Mouse (Mus musculus) CD4-positive, CD25-positive, alpha-beta regulatory T cell, adult 4 months (primary cell): ENCODE results near the gene Sgk1. TPM values are rescaled to one million over a fixed set of nuclear protein-coding genes. Genes with fewer than 3 reads are reported as not detected.

Experiments used
- ATAC-seq: one replicate; pipeline ENCODE4 v1.8.0; 2017
- polyA plus RNA-seq, 2 experiments: library from polyadenylated mRNA; unstranded; fragments of 100-300 nt; shearing (Covaris generic); gene quantifications; one replicate each; pipeline ENCODE4 v1.2.1; 2017

Gene Sgk1
- polyA plus RNA-seq, result 10 to 100 TPM; 22.2 to 26.6 TPM

- peak; percentile 79 for ATAC-seq
Observed at GRCm38 (mm10) chr10:21882184-21883081, at the start of gene Sgk1. TSS of gene Sgk1 (plus strand) at chr10:21882184.

DNA sequence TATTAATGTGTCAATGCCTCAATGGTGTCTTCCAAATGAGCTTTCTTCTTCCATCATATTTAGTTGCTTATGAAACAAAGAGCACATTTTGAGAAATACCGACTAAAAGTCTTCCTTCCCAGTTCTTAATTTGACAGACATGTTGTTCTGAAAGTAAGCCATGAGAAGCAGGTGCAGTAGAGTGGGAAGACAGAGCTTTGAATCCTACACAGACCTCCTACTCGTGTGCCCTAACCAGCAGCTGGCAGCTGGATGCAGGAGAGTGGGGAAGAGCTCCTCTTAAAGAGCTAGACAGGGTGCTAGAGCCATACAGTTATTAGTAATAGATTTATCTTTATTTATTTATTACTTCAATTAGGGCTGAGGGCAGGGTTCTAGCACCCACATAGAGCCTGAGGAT is 49.7 kb upstream of the Sgk1 start:
- no peak for ATAC-seq

- ATAC-seq, result no peak
Observed at GRCm38 (mm10) chr10:21833757-21834156, 48.2 kb upstream of the Sgk1 start.

DNA sequence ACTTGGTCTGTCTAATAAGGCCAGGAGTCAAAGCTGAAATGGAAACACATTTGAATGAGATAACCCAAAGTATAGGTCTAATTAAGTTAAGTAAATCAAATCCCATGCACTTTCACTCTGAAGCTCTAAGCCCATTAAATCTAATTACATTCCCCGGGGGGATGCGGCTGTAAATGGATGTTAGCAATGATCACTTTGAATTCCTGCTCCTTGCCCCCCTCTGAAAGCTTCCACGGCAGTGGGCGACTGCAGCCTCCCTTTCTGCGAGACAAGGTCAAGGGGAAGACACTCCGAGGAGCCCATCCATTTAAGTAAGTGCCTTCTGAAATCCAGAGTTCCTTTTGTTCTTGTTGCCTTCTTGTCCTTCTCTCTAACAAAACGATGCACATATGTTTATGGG is 46.9 kb upstream of the Sgk1 start:
- no peak for ATAC-seq

DNA sequence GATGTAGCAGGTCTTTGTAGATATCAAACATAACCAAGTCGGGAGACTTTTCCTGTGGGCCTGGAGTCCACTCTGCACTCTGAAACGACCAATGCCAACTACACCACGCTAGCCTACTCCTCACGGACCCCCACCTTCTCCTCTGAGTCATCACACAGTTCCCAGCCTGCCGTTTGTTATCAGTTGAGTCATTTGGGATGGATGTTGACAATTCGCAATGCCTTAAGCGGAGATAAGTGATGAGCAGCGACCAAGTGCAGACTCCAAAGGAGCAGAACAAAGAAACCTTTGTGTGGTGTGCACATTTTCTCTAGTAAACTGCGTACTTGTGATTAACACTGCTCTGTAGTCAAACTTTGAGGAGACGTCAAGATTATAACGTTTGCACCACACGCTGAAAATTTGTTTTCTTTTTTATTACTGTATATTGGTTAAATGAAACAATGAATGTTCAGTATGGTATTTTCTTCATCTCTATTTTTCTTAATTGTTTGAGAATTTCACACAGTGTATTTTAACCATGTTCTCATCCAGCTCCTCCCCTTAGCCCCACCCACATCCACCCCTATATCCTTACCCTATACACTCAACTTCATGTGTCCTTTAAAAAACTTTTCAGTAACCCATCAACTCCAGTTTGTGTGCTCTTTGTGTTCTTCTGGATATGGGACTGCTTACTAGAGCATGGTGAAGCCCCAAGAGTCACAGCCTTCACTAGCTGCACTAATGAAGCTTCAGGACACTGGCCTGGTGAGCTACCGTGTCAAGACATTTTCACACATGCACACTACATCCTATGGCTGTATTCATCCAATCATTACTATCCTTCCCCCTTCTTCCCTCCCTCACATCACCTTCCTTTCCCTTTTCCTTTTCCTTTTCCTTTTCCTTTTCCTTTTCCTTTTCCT is 42.5 kb upstream of the Sgk1 start:
- no peak for ATAC-seq

DNA sequence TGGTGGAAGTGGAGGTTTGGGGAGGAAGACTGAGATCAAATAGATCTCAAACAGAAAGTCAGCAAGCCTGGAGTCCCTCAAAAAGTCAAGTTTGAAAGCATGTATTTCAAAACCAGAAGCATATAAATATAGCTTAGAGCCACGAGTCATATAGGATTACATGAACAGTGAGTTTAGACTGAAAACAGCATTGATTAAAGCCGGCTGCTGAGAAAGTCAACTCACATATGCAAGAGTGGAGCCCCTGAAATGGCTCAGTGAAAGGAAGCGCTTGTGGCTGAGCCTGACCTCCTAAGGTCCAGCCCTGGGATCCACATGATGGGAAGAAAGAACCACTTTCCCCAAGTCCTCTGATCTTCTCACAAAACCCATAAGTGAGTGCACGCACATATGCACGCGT is 38.7 kb upstream of the Sgk1 start:
- no peak for ATAC-seq

- ATAC-seq, result no peak
Observed at GRCm38 (mm10) chr10:21843861-21844260, 38.1 kb upstream of the Sgk1 start.

DNA sequence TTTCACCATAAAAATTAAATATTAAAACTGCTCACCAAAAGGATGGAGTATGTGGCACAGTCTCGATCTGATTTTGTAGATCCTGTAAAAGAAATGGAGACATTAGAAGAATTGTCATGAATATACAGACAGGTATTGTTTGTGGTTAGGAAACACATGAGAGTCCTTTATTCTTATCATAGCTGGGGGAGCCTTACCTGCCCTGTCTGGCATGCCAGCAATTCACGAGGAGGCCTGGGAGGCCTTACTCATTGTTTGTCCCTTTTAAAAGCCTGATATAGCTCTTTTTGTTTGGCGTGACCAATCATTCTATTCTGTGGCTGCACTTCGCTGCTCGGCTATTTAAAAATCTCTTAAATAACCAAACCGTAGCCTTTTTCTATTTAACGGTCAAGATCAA is 37.6 kb upstream of the Sgk1 start:
- ATAC-seq, result no peak

GRCm38 (mm10) chr10:21845601-21846282 is 36.2 kb upstream of the Sgk1 start:
- no peak for ATAC-seq

GRCm38 (mm10) chr10:21846366-21846765 is 35.6 kb upstream of the Sgk1 start:
- ATAC-seq, result no peak

- ATAC-seq, result no peak
Observed at GRCm38 (mm10) chr10:21847026-21847820, 34.8 kb upstream of the Sgk1 start.

GRCm38 (mm10) chr10:21847931-21848670 is 33.9 kb upstream of the Sgk1 start:
- no peak for ATAC-seq

DNA sequence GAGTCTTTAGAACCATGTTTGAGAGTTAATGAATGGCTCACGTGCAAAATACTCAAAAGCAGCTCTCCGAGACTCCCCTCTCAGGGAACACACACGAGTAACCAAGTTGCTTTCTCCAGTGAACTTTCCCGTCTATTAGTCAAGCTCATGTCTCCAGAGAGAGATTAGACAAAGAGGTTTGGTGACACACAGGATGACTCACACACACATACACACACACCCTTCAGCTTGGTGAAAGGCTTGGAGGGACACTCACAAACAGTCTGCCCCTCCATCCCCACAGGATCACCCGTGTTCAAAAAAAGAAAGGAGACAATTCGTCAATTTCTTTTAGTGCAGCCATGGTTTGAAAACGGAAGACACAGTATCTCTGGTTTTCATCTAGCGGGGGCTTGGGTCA is 32.7 kb upstream of the Sgk1 start:
- ATAC-seq, result no peak

GRCm38 (mm10) chr10:21850330-21850729 is 31.7 kb upstream of the Sgk1 start:
- ATAC-seq, result no peak

DNA sequence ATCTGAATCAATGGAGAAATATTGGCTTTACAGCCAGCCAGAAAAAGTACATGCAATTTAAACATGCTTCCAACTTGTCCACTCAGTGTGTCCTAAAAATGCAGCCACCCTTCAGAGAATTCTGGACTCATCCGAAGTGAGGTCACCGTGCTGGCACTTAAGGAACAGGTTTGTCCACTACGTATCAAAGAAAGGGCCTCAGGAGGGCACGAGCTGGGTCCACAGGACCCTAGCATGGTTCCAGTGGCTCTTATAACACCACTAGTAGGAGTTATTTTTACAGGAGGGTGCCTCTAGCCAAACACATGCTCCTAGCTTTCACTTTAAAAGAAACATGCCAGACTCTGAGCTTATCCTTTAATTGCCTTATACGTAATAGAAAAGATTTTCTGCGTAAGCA is 28.9 kb upstream of the Sgk1 start:
- ATAC-seq, result no peak

DNA sequence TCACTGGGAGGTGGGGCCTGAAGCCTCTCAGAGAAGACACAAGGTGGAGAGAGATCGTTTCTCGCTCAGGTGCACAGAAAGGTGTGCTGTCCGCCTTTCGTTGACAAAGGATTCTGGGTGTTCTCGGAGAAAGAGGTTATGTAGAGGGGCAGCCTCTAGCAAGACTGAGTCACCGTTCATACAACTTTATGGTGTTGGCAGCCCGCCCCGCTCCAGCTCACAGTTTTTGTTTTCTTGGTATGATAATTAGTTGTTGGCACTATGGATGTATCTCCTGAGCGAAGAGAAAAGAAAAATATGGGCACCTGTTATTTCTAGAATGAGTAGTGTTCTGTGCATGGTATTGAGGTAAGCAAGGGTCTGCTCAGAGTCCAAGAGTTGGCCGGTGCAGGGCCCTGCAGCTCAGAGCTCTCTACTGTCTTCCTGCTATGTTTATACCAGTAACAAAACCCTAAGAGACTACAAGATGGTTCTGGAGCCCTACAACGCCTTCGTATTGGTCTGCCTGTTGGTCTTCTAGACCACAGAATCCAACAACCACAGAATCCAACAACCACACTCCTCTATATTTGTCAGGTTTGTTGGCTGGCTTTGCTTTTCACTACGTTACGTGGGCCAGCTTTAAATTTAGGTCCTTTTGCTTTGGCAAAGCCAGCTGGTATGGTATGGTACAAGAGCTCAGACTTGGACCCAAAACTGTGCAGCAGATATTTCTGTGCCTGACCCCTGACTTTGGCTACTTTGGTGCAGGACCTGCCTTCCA is 28.2 kb upstream of the Sgk1 start:
- no peak for ATAC-seq

DNA sequence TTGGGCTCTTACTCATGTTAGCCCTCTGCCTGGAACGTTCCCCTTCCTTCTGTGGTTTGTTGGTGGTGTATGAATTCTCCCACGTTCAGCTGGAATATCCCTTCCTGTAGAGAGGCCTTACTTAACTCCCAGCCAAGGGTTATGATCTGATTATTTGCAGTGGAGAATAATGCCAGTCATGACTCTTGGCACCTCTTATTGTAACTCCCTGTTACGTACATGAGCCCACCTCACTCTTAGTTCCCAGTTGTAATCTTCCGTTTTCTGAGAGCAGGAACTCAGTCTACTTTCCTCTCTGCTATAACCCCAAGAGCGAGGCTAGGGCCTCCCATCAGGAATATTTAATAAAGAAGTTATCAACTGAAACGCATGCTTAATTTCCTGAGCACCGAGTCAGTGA is 26.6 kb upstream of the Sgk1 start:
- ATAC-seq, result no peak

- ATAC-seq, result no peak
Observed at GRCm38 (mm10) chr10:21857676-21858075, 24.3 kb upstream of the Sgk1 start.

DNA sequence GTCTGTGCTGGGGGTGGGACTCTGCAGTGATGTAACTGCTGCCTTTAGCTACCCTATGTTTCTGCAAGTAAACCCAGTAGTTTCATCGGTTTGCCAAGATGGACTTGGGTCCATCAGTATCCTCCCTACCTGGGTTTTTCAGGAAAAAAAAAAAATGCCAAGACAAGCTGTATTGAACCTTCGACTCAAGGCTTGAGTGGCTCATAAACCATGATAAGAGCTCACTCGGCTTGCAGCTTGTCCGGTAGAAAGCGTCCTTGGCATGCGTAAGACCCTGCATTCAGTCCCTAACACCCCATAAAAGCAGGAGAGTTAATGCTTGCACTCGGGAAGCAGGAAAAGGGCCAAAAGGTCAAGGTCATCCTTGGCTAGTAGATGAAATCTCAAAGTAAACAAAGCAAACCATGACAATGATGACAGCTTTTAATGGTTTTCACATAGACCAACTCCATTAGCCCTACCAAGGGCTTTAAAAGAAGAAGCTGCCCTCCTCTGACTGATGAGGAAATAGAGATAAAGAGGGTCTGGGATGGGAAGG is 23.5 kb upstream of the Sgk1 start:
- ATAC-seq, result no peak

GRCm38 (mm10) chr10:21866504-21866903 is 15.5 kb upstream of the Sgk1 start:
- ATAC-seq, result no peak
